Mouse (Mus musculus) natural killer cell, adult 2 months (primary cell): ENCODE results near the gene Hoxb8.

Experiments used
- DNase-seq, 2 experiments: peaks; one replicate each; pipeline ENCODE4 v3.0.0; 2022; ENCODE audit warnings: low spot score in 2 of 2

The Hoxb8 gene

GRCm38 (mm10) chr11:96333241-96334001 lies 51.7 kb downstream of the Hoxb8 start:
- no peak for DNase-seq

GRCm38 (mm10) chr11:96334002-96334364 lies 52.3 kb downstream of the Hoxb8 start:
- DNase-seq, result no peak
